Mouse (Mus musculus): ENCODE results near the gene Psmd12.

Psmd12 gene

DNA sequence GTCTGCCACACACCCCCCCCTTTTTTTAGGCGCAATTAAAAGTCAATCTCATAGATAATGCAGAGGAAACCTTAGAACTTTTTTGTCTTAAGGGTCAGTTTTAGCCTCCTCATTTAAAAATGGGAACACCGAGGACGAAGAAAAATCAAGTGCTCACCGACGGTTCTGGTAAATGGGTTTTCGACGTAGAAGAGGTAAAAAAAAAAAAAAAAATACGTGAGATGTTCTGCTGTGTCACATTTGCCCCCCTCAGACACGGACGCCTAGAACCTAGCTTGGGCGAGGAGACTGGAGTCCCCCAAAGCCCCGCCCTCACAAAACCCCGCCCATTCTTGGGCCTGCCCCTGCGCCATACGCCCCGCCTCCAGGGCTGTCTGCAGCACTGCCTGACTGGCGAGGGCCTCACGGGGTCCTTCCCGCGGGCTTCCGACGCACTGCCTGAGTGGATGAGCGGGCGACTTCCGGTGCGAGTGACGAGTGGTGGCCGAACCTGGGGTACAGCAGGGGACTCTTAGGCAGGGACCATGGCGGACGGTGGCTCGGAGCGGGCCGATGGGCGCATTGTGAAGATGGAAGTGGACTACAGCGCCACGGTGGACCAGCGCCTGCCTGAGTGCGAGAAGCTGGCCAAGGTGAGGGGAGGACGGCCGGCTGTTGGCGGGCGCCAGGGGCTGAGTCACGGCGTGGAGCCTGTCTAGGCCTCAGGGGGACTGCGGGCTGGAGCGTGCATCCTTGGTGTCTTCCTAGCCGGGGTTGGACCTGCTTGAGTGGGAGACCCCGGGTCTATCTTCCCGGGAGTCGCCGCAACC is at the start of gene Psmd12:
Psmd12 (plus strand) TSS at position 432 of the 809 bp plus-strand sequence.
- peak; percentile 95 for DNase-seq (ENCODE audit: low read depth, low spot score)

DNA sequence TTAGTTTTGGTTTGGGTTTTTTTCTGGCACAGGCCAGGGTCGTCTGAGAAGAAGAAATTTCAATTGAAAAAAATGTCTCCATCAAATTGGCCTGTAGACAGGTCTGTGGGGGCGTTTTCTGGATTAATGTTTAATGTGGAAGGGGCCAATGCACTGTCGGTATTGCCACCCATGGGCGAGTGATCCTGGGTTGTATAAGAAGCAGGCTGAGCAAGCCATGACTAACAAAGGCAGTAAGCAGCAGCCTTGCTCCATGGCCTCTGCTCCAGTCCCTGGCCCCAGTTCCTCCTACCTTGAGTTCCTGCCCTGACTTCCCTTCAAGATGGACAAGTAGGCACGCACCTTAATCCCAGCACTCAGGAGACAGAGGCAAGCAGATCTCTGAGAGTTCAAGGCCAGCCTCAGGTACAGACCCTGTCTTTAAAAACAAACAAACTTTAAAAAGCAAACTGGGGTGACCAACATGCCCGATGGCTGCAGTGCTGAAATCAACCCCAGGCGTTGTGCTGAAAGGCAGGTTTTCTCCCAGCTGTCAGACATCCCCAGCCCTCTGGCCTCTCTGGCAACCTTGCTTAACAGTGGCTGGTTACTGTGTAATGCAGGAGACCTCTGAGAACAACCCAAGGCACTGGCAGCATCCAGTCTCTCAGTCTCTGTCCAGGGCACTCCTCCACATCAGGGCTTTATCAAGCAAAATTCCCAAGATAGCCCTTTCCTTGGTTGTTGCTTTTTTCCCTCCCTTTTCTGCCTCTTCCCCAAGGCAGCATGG is 47.9 kb upstream of the Psmd12 start:
- DNase-seq (ENCODE audit: low read depth, low spot score) = no peak

DNA sequence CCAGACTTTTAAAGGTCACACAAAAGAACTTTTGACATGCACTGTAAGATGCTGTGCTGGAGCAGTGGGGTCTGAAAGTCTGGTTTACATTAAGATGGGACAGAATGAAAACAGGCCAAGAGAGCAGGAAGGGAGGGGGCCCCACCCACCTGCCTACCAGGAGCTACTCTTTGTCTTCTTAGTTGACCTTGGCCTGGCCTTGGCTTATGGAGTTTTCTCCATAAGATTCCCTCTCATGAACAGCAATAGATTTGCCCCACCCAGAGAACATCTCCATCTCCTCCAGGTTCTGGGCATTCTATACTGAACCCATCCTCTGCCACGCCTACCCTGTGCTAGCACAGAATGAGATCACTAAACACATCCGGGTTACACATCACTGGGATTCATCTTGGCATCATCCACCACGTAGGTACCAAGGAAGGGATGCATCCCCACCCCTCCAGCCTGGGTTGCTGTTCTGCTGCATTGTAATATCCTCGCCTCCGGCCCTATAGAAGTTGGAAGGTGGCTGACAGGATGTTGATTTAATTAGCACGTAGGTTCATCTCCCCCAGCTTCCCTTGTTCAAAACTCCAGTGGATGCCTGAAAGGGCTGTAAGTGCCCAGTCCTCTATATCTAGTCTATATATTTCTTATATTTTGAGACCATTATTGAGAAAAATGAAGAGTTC is 43.4 kb upstream of the Psmd12 start:
- DNase-seq (ENCODE audit: low read depth, low spot score) = no peak

DNA sequence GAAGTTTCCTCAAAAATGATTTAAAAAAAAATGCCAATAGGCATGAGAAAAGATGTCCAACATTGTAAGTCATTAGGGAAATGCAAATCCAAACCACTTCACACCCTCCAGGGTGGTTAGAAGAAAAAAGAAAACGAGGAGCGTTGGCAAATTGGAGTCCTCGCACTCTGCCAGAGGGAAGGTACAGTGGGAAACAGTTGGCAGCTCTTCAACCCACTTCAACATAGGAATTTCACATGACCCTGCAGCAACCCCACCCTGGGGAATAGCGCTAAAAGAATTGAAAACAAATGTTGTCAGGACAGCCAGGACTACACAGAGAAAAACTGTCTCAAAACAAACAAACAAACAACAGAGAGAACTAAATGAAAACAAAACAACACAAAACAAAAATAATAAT is 41.6 kb upstream of the Psmd12 start:
- no peak for DNase-seq (ENCODE audit: low read depth, low spot score)

DNA sequence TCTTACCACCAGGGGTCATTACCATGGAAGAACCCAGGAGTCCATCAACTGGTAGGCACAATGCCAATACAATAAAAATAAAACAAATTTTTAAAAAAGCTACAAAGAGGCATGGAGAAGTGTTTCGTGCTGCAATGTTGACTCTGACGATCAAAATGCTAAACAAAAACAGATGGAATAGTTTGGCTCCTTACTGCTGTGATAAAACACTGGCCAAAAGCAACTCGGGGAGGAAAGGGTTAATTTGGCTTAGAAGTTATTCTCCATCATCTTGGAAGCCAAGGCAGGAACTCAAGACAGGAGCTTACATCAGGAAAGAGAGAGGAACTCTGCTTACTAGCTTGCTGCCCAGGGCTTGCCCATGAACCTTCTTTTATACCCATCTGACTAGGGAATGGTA is 41.1 kb upstream of the Psmd12 start:
- DNase-seq (ENCODE audit: low read depth, low spot score) = no peak

DNA sequence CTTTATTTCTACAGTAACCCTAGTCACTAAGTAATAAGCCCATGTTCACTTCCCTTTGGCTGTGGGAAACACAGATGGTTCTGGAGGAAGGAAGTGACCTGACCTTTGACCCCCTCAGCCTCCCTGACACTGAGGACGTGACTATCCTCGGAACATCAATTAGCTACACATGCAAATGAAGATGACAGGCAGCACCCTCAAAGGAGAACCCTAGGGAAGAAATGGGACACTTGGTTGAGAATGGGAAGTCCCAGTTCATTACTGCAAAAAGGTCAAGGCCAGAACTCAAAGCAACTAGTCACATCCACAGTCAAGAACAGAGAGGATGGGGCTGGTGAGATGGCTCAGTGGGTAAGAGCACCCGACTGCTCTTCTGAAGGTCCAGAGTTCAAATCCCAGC is 38.2 kb upstream of the Psmd12 start:
- no peak for DNase-seq (ENCODE audit: low read depth, low spot score)

DNA sequence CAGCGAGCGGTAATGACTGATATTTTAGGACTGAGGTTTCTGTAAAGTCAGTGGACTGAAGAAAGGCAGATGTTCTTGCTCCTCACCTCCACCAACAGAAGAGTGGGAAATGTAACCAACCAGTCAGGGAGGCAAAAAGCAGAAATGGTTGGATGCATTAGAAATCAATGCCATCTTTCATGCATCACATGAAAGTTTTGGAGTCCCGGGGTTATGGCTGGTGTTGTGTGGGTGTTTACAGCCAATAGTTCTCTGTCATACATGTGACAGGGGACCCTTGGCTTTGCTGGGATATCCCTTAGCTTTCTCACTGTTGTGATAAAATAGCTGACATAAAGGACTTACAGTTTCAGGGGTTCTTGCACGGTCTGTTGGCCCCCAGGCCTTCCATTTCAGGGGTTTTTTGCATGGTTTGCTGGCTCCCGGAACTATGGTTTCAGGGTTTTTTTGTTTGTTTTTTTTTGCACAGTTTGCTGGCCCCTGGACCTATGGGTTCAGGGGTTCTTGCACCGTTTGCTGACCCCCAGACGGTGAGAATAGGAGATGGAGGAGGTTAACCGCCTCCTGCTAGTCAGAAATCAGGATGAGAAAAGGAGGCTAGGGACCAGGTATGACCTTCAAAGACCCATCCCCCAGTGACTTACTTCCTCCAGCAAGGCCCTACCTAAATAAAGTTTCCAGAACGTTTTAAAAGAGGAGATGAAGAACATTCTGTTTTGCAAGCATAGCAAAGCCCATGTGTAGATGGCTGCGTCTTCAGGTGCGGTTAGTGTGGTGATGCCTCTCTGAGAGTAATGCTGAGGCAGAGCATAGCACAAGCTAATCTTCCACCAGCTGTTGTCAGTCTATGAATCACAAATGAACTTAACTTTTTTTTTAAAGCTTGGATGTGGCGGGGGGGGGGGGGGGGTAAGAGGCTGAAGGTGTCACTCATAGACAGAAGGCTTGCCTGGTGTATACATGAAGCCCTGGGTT is 35.9 kb upstream of the Psmd12 start:
- DNase-seq (ENCODE audit: low read depth, low spot score) = no peak

DNA sequence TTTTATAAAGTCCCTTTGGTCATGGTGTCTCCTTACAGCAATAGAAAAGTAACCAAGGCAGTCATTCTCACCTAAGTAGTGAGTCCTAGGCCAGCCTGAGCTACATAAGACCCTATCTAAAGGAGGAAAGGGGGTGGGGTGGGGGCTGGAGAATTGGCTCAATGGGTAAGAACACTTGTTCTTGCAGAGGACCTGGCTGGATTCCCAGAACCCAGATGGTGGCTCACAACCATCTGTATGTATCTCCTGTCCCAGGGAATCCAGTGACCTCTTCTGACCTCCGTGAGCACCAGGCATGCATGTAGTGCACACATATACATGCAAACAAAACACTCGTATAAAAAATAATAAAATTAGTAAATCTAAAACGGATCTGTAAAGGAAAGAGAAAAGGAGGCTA is 33.6 kb upstream of the Psmd12 start:
- DNase-seq (ENCODE audit: low read depth, low spot score) = no peak

DNA sequence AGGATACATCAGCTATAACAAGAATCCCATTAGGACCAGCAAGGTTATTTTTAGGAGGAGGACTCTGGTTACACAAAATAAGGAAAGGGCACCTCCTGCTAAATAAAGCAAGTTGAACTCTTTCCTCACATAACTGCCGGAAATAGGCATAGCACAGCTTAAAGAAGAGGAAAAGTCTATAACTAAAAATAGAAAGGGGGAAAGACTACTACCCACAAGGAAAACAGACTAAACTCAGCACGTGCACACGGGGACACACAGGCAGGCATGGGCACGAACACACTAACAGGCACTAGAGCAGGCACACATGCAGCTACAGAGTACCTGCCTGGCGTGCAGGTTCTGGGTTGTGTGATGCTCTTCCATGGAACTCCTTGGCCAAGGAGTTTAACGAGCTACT is 32.6 kb upstream of the Psmd12 start:
- DNase-seq (ENCODE audit: low read depth, low spot score) = no peak

DNA sequence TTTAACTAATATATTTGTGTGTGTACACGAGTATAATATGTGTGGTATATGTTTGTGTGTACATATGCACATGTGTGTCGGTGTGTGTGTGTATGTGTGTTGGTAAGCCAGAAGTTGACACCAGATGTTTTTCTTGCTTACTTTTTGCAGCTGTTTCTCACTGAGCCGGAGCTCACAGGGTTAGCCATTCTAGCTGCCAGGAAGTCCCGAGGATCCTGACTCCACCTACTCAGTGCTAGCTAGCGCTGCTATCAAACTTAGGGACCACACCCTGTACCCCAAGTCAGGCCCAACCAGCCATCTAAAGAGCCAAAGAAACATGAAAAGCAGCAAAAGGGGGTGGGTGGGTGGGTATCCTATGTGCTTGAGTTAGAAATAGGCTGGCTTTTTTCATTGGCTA is 31.9 kb upstream of the Psmd12 start:
- no peak for DNase-seq (ENCODE audit: low read depth, low spot score)

DNA sequence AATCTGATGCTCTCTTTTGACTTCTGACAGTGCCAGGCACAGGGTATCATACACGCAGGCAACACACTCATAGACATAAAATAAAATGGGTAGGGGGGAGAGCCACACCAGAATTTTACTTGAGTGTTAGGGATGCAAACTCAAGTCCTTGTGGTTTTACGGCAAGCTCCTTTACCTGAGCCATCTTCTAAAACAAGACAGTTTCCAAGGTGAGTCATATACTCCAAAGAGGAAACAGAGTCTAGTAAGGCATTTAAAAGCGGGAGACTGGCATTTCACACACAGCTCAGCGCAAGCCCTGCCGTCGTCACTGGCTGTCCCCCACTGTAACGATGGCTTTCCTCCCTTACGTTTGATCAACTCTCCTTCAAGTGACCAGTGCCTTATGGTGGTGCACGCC is 31.4 kb upstream of the Psmd12 start:
- DNase-seq (ENCODE audit: low read depth, low spot score) = no peak

DNA sequence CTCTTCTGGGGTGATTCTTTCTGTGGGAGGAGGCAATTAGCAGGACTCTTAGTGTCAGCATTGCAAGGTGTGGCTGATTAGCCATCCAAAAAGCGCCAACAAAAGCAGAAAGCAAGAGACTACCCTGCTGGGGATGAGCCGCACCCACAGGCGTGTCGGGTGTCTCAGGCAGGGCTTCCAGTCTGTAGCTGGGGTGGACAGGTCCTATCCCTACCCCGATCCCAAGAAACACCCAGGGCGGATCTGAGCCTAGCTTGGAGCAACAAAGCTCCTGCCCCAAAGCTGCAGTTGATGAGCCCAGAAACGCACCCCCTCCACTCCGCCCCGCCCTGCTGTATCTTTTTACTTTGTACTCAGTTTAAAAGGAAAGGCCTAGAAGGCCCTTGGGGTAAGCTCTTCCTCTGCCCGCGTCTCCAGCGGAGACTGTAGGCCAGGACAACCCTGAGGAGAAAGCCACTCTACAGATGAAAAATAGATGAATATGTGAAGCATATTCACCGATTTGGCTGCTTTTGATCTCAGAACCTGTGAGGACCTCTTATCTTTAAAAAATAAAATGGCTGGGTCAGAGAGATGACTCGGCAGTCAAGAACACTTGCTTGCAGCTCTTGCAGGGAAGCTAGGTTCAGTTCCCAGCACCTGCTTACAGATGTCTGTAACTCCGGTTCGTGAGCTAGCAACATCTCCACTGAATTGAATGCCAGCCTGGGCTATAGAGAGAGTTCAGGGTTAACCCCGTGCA is 29.9 kb upstream of the Psmd12 start:
- no peak for DNase-seq (ENCODE audit: low read depth, low spot score)

DNA sequence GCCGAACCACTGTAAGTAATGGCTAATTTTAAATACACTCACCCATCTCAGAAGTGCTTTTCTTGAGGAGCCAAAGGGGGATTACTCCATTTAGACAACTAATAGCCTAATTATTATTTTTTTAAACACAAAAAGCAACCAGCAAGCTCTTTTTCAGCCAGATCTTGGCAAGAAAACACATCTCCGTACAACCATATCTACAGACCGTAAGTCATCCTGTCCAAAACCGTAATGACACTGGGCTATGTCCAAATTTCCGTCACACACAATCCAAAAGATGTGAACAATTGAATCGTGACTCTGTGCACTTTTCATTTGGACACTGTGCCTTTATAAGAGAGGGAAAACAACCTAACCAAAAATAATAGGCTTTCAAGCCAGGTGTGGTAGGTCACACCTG is 29.2 kb upstream of the Psmd12 start:
- no peak for DNase-seq (ENCODE audit: low read depth, low spot score)

DNA sequence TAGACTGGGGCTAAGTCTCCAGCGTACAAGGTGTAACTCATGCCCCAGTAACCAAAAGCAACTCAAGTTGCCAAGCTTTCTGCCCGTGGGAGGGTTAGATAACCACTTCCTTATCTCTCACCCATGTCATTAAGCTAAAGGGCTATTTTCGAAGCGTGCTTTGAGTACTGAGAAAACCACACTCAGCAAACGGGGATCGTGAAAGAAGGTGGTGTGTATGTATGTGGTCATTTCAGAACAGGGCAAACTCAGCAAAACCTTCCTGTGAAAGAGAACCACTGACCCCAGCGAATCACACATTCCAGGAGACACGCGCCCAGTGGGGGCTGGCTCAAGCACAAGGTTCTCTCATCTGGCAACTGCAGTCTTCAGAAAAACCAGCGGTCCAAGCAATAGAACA is 28.2 kb upstream of the Psmd12 start:
- DNase-seq (ENCODE audit: low read depth, low spot score) = no peak

DNA sequence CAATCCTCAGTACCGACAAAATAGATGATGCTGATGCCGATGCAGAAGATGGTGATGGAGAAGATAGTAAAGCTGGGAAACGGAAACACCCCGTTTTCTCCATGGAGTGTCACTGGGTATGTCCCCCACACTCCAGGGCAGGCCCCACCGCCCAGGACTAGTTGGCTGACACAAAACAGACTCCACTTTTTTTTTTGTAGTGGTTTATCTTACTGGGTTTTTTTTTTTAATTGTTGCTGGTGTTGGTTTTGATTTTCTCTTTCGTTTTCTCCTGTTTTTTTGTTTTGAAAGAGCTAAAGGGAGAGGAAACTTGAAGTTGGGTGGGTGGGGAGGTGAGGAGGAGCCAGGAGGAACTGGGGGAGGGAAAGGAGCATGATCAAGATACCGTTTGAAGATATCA is 27.2 kb upstream of the Psmd12 start:
- no peak for DNase-seq (ENCODE audit: low read depth, low spot score)

DNA sequence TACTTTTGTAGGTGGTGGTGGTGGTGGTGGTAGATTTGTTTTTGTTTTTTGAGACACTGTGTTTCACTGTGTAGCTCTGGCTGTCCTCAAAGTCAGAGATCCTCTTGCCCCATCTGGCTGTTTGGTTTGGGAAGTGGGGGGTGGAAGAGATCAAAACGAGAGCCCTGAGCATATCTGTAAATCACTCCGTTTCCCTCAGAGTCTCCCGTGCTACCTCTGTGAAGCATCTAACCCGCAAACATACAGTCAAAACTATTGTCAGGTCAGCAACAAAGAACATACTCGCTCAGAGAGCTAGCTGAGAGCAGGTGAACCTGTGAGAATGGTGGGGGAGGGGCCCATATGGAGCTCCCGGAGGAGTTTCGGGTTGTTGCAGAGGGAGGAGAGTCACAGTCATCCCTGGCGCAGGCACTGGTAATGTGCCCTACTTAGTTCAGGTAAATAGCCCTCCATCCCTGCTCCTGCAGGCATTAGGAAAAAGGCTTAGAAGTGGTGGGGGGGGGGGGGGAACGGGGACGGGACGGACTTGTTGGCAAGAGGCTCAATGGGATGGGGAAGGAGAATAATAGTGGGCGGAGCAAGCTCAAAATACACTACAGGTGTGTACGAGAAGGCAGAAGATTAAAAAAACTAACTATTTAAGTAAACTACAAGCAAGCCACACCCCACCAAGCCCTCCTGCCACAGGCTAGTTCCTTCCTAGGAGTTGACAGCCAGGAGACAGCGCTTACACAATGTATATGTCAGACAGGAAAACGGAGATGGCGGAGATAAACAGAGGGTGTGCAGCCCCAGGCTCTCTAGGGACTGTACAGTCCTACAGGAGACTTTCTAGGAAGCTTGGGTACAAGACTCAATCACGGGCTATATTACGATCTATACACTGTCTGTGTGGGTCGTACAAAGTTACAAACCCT is 24.5 kb upstream of the Psmd12 start:
- no peak for DNase-seq (ENCODE audit: low read depth, low spot score)

DNA sequence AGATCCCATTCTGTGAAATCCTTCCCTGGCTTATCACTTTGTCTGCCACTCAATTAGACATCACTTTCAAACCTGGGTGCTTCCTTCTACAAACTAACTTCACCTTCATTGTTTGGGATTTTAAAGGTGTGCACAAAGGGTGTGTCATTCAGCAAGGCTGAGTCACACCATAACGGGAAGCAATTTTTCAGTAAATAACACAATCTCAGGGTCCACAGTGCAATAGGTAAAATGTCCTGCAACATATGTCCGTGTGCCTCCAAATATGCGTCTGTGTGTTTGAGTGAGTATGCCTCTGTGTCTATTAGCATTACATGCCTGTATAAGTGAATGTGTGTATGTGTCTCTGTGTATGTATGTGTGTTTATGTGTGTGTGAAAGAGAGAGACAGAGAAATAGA is 22.0 kb upstream of the Psmd12 start:
- no peak for DNase-seq (ENCODE audit: low read depth, low spot score)

DNA sequence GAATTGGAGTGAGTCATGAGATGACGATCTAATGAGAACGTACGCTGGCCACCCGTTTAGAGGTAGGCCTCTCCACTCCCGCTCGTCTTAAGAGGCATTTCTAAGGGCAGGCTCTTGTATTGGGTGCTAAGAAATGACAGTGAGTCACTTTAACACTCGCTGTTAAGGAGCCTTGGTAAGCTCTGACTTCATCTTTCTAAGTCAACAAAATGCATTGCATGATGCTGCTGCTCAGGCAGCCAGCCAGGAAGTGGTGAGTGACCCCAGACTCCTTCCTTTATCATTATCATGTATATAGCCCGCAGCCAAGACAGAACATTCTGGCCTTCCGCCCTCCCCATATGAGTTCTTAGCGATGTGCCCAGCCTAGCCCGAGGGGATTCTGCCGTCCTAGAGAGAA is 21.0 kb upstream of the Psmd12 start:
- DNase-seq (ENCODE audit: low read depth, low spot score) = no peak

DNA sequence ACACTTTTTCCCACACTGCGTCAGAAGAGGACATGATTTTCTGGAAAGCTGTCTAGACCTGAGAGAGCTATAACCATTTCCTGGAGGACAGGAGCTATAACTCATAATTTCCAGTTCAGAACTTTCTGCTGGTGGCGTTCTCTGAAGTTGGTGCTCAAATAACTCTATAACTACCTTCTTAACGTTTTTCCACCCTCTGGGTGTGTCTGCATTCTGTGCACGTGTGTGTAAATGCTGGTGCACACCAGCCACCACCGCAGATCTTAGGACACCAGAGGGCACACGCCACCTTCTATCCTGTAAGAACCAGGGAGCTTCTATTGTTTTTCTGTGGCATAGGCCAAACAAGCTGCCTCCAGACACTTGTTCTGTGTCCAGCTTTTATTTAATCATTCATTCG is 20.3 kb upstream of the Psmd12 start:
- DNase-seq (ENCODE audit: low read depth, low spot score) = no peak

DNA sequence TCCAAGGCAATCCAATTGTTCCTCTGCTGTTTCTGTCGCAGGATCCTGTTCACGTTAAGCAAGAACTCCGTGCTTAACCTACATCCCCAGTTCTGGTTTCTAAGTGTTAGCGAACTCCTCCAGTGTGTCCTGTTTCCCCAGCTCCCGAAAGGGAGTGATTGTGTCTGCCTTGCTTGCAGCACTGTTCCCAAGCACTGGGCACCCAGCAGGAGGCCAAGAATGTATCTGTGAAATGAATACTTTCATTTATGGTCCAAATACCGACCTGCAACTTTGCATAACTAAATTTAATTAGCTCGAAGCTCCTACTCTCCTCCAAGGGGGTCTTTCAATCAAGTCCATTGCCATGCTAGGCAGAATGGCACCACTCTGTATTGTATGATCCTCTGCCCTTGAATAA is 19.5 kb upstream of the Psmd12 start:
- DNase-seq (ENCODE audit: low read depth, low spot score) = no peak
